Mouse (Mus musculus) liver, embryonic 11.5 days (tissue): ENCODE measurements around the gene Cftr. TPM values are rescaled to one million over a fixed set of nuclear protein-coding genes. Genes with fewer than 3 reads are reported as not detected.

Experiments used
- ATAC-seq: fragments of 200-750 bp; cut with Nextera tagmentation; replicated peaks from 2 replicates; pipeline ENCODE4 v1.8.0; 2017; ENCODE audit warnings: moderate number of reproducible peaks, mild to moderate bottlenecking, moderate TSS enrichment, moderate library complexity; ENCODE audit not compliant: low FRiP score
- DNase-seq: peaks from one replicate; pipeline ENCODE4 v3.0.0-alpha.2; 2017; ENCODE audit warnings: low spot score
- H3K27ac ChIP-seq: fragments of 300-500 bp; sonication (generic); 2 replicates; pipeline ENCODE4 v1.5.1; 2014; ENCODE audit warnings: mild to moderate bottlenecking, low read depth, low read length, control low read depth
- H3K27me3 ChIP-seq: fragments of 300-500 bp; sonication (generic); replicated peaks from 2 replicates; pipeline ENCODE4 v1.6.1; 2014; ENCODE audit warnings: low read length, mixed read lengths; ENCODE audit not compliant: control insufficient read depth, insufficient read depth
- H3K36me3 ChIP-seq: fragments of 300-500 bp; sonication (generic); 2 replicates; pipeline ENCODE4 v1.6.1; 2014; ENCODE audit warnings: mild to moderate bottlenecking, low read length, moderate library complexity, mixed read lengths; ENCODE audit not compliant: control insufficient read depth, insufficient read depth
- H3K4me1 ChIP-seq: fragments of 300-500 bp; sonication (generic); replicated peaks from 2 replicates; pipeline ENCODE4 v1.6.1; 2014; ENCODE audit warnings: low read length, mixed read lengths; ENCODE audit not compliant: control insufficient read depth, insufficient read depth
- H3K4me2 ChIP-seq: fragments of 300-500 bp; sonication (generic); 2 replicates; pipeline ENCODE4 v1.6.1; 2014; ENCODE audit warnings: mild to moderate bottlenecking, control low read depth, moderate library complexity
- H3K4me3 ChIP-seq: fragments of 300-500 bp; sonication (generic); 2 replicates; pipeline ENCODE4 v1.5.1; 2014; ENCODE audit warnings: low read depth, low read length, control low read depth
- H3K9ac ChIP-seq: fragments of 300-500 bp; sonication (generic); 2 replicates; pipeline ENCODE4 v1.6.1; 2014; ENCODE audit warnings: low read depth, low read length, control low read depth
- H3K9me3 ChIP-seq: fragments of 300-500 bp; sonication (generic); 2 replicates; pipeline ENCODE4 v1.6.1; 2016; ENCODE audit warnings: low read length, inconsistent platforms, mixed read lengths; ENCODE audit not compliant: control insufficient read depth
- WGBS: fragments of 180-500 bp; shearing (Covaris S2); extraction: QIAGEN DNeasy Blood & Tissue Kit; methylation state at CpG from one replicate; pipeline ENCODE4 v1.1.7; 2014; 5-methylcytosine and 5-hydroxymethylcytosine counted together
- polyA plus RNA-seq: library from polyadenylated mRNA; unstranded; fragments of >200 nt; fragmentation: Nextera tagmentation; extraction: Ambion mirVana; gene quantifications from 2 replicates; pipeline ENCODE4 v1.2.1, GENCODE M21; 2014

The Cftr gene
- 0.03 and 0.04 TPM in 2 replicates for polyA plus RNA-seq

DNA sequence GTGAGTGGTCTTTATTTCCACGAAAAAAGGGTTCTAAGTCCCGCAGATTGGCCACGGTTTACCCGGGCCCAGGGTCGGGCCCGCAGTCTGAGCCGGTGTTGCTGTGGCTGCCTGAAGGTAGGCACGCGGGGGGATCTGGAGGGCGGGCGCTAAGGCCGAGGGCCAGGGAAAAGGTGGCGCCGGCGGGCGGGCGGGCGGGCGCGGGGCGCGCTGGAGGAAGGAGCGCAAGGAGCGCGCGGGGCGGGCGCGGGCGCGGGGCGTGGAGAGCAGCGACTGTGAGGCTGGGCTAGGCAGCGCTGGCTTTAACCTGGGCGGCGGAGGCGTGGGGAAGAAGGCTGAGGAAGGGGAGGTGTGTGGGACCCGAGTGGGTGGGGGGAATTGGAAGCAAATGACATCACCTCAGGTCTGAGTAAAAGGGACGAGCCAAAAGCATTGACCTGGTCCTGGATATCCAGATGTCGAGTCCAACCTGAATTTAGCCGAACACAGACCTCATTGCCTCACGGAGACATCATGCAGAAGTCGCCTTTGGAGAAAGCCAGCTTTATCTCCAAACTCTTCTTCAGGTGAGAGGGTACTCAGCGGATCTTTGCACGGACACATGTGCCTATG, at the start of gene Cftr:
Cftr (plus strand) TSS at position 377 of the 612 bp plus-strand sequence.
- Histone ChIP-seq H3K4me3 (peak within 1 kb of the TSS; percentile 44), H3K36me3 (no peaks in the 10 kb centered on the region), H3K9me3 (no peaks in the 10 kb centered on the region), H3K4me1 (no peaks in the 10 kb centered on the region), H3K9ac (no peak within 1 kb of the TSS), H3K27me3 (peaks cover 14% of the 10 kb centered on the region), H3K4me2 (peak within 1 kb of the TSS; percentile 73), H3K27ac (no peak within 1 kb of the TSS)
- 0 out of 2 replicates have a peak, but pooled peaks have one; percentile 26 for ATAC-seq
- 2% methylated on average over 43 of the region's 45 CpGs for whole genome bisulfite sequencing
- peak; percentile 43 for DNase-seq

DNA sequence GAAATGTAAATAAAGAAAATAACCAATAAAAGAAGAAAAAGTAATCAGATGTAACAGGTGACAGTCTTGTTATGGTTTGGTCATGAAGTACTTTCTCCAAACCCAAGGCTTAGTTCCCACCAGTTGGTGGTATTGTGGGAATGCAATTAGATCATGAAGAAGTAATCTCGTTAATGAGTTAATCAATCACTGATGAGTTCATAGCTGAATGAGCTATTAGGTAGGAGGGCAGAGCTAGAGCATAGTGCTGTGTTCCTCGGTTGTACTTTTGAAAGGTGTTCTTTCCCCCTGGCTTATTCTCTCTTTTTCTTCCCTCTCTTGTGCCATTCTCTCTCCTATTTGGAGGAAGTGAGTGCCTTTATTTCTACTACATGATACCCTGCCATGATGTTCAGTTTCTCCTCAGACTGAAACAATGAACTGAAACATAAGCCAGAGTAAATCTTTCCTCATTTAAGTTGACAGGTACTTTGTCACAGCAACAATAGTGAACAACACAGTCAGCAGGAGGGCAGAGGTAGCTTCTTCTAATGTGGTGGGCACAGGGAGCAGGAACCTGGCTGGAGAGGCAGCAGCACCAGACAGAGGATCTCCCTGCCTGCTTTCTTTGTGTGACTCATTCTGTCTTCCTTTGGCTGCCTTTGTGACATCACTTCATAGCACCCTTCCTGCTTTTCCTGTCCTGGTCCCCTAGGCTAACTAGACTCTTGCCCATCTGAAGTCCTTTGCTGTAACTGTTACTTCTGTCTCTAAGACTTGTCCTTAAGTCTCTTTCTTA, 43.1 kb upstream of the Cftr start:
- Histone ChIP-seq H3K4me2 (no peak overlapping the region), H3K4me1 (no peaks in the 10 kb centered on the region), H3K9ac (no peak overlapping the region), H3K9me3 (no peaks in the 10 kb centered on the region), H3K4me3 (no peak overlapping the region), H3K36me3 (no peaks in the 10 kb centered on the region), H3K27ac (no peak overlapping the region), H3K27me3 (no peaks in the 10 kb centered on the region)
- WGBS: 64% methylated on average over 2 of the region's 2 CpGs
- no peak for ATAC-seq
- DNase-seq: no peak

DNA sequence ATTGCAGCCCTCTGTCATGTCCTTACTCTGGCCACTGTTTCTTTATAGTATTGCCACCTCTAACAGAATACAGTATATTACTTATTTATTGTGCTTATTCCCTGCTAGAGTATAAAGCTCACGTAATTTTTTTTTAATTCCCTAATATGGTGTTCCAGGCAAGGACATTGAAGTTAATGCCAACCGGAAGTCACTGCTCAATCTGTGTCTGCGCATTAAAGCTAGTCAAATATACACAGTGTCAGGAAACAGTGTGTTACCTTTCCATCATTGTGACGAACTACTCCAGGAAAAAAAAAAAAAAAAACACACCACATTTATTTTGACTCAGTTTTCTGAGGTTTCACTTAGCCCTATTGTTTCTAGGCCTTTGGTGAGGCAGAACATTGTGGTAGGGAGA, 42.4 kb upstream of the Cftr start:
- H3K9me3 ChIP-seq: no peaks in the 10 kb centered on the region
- no peak overlapping the region for H3K4me3 ChIP-seq
- no peaks in the 10 kb centered on the region for H3K27me3 ChIP-seq
- no peak overlapping the region for H3K27ac ChIP-seq
- WGBS: 75% methylated on average over 4 of the region's 4 CpGs
- H3K4me1 ChIP-seq: no peaks in the 10 kb centered on the region
- no peak overlapping the region for H3K4me2 ChIP-seq
- DNase-seq (no peak), ATAC-seq (no peak)
- no peak overlapping the region for H3K9ac ChIP-seq
- H3K36me3 ChIP-seq: no peaks in the 10 kb centered on the region

DNA sequence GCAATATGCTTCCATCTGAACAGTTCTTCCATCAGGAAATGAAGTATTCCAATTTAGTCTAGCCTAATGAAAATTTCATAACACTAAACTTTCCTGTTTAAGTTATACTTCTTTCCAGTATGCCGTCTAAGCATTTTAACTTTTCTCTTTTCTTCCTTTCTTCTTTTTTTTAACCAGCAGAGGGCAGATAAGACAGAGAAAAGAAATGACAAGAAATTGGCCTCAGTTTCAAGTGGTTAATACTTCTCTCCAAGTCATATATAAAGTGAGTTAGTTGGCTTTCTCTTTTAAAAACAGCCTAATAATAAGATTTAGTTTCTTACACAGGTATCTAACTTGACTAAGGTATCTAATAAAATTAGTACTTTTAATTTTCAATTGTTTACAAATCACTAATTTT, 35.2 kb upstream of the Cftr start:
- Histone ChIP-seq H3K4me1 (no peaks in the 10 kb centered on the region), H3K36me3 (no peaks in the 10 kb centered on the region), H3K4me3 (no peak overlapping the region), H3K9ac (no peak overlapping the region), H3K4me2 (no peak overlapping the region), H3K9me3 (no peaks in the 10 kb centered on the region), H3K27ac (no peak overlapping the region), H3K27me3 (no peaks in the 10 kb centered on the region)
- DNase-seq (no peak), ATAC-seq (no peak)
- WGBS: 40% methylated on average over 1 of the region's 1 CpGs

DNA sequence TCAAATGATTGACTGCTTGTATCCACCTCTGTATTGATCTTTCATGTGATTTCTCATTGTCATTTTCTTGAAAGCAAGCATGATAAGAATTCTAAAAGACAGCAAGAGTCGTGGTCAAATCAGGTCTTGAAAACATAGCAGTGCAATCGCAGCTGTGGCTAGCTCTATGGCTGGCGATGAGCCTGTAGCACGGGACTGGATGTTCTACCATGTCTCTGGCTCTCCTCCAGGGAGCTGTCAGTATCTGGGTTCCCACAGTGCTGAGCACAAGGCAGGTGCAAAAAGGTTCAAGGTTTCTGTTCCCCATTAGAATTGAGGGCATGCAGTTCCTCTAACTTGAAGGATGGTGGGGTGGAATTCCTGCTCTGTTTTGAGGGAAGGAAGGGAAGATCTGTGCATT, 17.5 kb upstream of the Cftr start:
- Histone ChIP-seq H3K27ac (no peak overlapping the region), H3K9ac (no peak overlapping the region), H3K9me3 (no peaks in the 10 kb centered on the region), H3K4me1 (no peaks in the 10 kb centered on the region), H3K4me3 (no peak overlapping the region), H3K27me3 (no peaks in the 10 kb centered on the region), H3K36me3 (no peaks in the 10 kb centered on the region), H3K4me2 (no peak overlapping the region)
- ATAC-seq (no peak), DNase-seq (no peak)
- 69% methylated on average over 4 of the region's 4 CpGs for WGBS

DNA sequence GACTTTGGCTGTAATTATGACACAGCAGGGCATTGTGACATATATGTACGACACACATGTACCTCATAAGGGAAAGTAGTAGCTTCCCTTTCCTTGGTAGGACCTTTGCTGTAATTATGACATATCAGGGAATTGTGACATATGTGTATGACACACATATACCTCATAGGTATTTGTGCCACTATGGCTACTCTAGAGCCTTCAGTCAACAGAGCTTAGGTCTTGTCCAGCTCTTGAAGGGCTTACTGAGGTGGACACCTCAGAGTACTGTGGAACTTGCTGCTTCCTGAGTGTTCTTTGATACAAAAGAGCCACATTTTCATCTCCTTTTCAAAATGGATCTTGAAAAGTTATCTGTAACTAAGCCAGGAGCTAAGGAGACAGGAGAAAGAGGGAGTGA, 869 bp upstream of the Cftr start:
- Histone ChIP-seq H3K27me3 (peaks cover 14% of the 10 kb centered on the region), H3K36me3 (no peaks in the 10 kb centered on the region), H3K9ac (no peak overlapping the region), H3K4me2 (no peak overlapping the region), H3K4me1 (no peaks in the 10 kb centered on the region), H3K27ac (no peak overlapping the region), H3K9me3 (no peaks in the 10 kb centered on the region), H3K4me3 (no peak overlapping the region)
- ATAC-seq (no peak), DNase-seq (no peak)
- 71% methylated on average over 1 of the region's 1 CpGs for WGBS

DNA sequence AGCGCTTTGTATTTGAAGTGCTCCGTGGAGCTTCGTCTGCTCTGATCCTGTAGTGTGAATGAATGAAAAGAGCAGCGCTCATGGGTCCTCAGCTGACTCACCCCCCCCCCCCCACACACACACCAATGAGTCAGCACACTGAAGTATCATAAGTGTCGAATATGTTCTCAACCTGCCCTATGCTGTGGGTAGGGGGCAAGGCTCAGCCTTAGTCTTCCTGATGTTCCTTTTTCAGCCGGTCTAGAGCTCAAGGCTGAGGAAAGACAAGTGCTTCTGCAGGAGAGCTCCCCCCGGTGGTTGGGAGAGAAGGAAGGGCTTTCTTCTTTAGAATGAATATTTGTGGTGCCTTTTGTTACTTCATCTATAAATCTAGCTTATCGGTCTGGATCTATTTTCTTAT, 1.1 kb downstream of the Cftr start:
- Histone ChIP-seq H3K4me2 (no peak overlapping the region), H3K27ac (no peak overlapping the region), H3K9me3 (no peaks in the 10 kb centered on the region), H3K4me3 (no peak overlapping the region), H3K36me3 (no peaks in the 10 kb centered on the region), H3K4me1 (no peaks in the 10 kb centered on the region), H3K9ac (no peak overlapping the region), H3K27me3 (peaks cover 14% of the 10 kb centered on the region)
- ATAC-seq (no peak), DNase-seq (no peak)
- WGBS: 56% methylated on average over 8 of the region's 8 CpGs

DNA sequence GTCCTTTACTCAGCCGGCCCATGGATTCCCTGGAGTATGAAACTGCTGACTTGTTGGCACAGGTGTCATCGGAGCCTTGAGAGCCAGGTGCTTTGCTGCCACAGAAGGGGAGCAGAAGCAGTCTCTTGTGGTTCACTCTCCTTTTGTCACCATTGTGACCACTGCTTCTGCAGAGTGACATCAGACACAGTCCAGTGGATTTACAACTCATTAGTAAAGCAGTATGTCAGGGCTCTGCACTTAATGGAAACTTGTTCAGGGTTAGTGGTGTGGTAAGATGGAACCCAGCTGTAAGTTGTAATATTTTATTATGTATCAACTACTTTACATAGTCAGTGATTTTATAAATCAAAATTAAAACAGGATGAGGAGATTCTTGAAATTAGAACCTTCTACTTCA, 7.0 kb downstream of the Cftr start:
- Histone ChIP-seq H3K9me3 (no peaks in the 10 kb centered on the region), H3K27me3 (no peaks in the 10 kb centered on the region; the same call in 1 of the 2 replicates), H3K36me3 (no peaks in the 10 kb centered on the region), H3K4me3 (no peak overlapping the region), H3K4me1 (no peaks in the 10 kb centered on the region), H3K4me2 (no peak overlapping the region), H3K27ac (no peak overlapping the region), H3K9ac (no peak overlapping the region)
- DNase-seq (no peak), ATAC-seq (no peak)
- 89% methylated on average over 2 of the region's 2 CpGs for WGBS

DNA sequence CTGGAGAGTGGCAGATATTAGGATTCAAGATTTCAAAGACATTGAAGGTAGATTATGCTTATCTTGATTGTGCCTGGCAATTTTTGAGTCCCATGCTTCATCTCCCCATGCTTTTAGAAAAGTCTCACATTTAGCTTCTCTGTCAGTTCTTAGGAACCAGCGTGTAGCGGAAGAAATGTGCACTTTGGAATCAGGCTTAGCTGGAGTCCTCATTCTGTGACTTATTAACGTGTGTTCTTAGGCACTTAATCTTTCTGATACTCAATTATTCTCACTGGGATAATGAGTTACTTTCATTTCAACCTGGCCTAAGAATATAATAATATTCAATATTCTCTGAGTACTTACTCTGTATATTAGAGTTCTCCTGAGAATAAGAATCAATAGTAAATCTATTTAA, 10.2 kb downstream of the Cftr start:
- Histone ChIP-seq H3K4me2 (no peak overlapping the region), H3K36me3 (no peaks in the 10 kb centered on the region), H3K4me3 (no peak overlapping the region), H3K27me3 (no peaks in the 10 kb centered on the region), H3K9ac (no peak overlapping the region), H3K9me3 (no peaks in the 10 kb centered on the region), H3K4me1 (no peaks in the 10 kb centered on the region), H3K27ac (no peak overlapping the region)
- ATAC-seq (no peak), DNase-seq (no peak)
- 75% methylated on average over 3 of the region's 3 CpGs for WGBS
